Mouse (Mus musculus): Measurements from ENCODE around the gene Gtf2ird2. TPM values are rescaled to one million over a fixed set of nuclear protein-coding genes. Genes with fewer than 3 reads are reported as not detected.

Gtf2ird2 gene
- polyA plus RNA-seq (2015; fragmentation: Nextera tagmentation; extraction: Ambion mirVana), result 9.1 and 9.6 TPM in 2 replicates

DNA sequence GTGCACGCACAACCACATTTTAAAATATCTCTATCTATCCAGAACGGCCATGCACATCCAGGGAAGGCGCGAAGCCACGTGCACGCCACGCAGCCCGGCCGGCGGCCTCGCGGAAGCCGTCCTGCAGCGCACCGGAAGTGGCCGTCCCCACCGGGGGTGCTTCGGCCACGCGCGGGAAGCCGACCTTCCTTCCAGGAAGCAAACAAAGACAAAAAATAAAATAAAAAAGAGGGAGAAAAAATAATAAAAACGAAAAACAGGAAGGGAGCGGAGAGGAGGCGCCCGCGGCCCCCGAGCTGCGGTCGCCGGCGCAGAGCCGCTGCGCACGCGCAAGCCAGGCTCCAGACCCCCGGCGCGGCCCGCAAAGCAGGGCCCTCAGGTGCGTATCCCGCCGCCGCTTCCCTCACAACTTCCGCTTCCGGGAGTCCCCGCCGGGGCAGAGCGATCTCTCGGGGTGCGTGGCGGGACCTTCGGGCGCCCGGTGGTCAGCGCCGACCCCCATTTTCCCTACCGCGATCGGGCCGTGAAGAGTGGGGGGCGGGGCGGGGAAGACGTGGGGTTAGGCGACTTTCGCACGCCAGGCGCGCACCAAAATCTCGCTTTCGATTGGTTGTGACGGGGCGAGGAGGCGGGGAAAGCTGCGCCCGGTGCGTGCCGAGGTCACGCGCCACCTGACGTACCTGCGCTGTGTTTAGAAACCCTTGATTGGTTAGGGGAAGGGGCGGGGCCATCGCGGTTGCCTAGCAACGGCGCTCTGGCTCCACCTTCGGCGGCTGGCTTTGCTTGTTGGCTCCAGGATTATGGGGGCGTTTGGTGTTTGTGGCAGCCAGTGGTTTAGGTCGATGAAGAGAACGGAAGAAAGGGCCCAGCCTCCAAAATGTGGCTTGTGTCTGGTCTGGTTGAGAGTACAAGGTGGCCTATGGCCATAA lies at the start of gene Gtf2ird2:
Gene Gtf2ird2 (plus strand): TSS at position 140 of the 929 bp plus-strand sequence.
- Histone ChIP-seq H3K9ac (peak within 1 kb of the TSS; percentile 77), H3K36me3 (no peaks in the 10 kb centered on the region), H3K4me1 (peaks cover 32% of the 10 kb centered on the region), H3K27ac (peak within 1 kb of the TSS; percentile 98), H3K4me2 (peak within 1 kb of the TSS; percentile 74), H3K27me3 (no peaks in the 10 kb centered on the region), H3K4me3 (replicated peaks) (peak within 1 kb of the TSS; percentile 73), H3K9me3 (replicated peaks) (no peaks in the 10 kb centered on the region)
- ATAC-seq (replicated peaks; ENCODE audit: low FRiP score), result peak; percentile 94
- WGBS, result under 1% methylated on average over 92 of the region's 92 CpGs

DNA sequence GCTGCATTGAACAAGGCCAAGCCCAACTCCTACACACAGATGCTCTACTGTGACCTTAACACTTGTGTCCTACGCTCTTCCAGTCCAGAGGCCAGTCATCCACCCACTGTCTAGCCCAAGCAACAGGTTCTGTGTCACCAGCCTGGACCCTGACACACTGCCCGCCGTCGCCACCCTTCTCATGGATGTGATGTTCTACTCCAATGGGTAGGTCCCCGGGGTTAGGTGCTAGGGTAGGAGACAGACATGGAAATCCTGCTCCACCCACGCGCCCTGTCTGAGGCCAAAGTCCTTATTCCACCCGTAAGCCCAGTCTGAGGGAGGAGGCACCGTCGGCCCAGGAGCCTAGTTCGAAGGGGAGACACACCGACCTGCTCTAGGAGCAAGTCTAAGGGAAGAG lies 47.8 kb upstream of the Gtf2ird2 start:
- 91% methylated on average over 12 of the region's 12 CpGs for WGBS
- ATAC-seq (replicated peaks; ENCODE audit: low FRiP score), result no peak

DNA sequence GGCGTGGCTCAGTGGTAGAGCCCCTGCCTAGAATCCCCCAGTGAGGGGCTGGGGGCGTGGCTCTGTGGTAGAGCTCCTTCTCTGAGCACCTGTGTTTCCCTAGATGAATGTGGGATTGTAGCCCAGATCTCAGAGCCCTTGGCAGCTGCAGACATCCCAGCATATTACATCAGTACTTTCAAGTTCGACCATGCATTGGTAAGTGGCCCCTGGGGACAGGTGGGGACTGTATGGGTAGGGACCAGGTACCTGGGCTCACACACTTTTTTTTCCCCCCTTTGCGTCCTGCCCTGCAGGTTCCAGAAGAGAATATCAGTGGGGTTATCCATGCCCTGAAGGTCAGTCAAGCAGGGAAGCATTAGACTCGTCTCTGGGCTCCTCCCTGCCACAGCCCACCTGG lies 45.9 kb upstream of the Gtf2ird2 start:
- 73% methylated on average over 5 of the region's 5 CpGs for WGBS
- no peak overlapping the region for H3K4me2 ChIP-seq
- ATAC-seq (replicated peaks; ENCODE audit: low FRiP score), result no peak

More for the DNA sequence above, 47.8 kb upstream of the Gtf2ird2 start:
- H3K9me3 ChIP-seq (replicated peaks), result no peaks in the 10 kb centered on the region
- H3K4me3 ChIP-seq (replicated peaks), result no peak overlapping the region
- H3K4me1 ChIP-seq, result no peaks in the 10 kb centered on the region
- no peak overlapping the region for H3K4me2 ChIP-seq
- peaks cover 41% of the 10 kb centered on the region for H3K36me3 ChIP-seq
- H3K27ac ChIP-seq, result no peak overlapping the region
- H3K9ac ChIP-seq, result no peak overlapping the region
- no peaks in the 10 kb centered on the region for H3K27me3 ChIP-seq

DNA sequence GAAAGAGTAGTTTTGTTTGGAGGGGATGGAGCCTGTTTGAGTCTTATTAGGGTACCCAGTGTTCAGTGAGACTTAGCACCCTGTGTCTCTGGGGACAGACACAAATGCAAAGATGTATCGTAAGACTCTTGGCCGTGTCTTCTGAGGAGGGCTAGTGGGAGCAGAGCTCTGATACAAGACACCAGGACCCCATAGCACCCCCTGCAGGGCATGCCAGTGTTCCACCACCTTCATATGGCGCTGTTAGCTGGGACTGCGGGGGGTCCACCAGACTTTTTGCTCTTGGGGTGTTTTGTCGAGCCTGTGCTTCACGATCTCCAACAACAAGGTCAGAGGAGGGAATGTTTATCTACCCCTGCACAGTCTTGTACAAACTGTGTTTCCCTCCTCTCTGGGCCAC lies 44.4 kb upstream of the Gtf2ird2 start:
- Histone ChIP-seq H3K36me3 (peaks cover 46% of the 10 kb centered on the region), H3K4me1 (no peaks in the 10 kb centered on the region), H3K9me3 (replicated peaks) (no peaks in the 10 kb centered on the region), H3K27ac (no peak overlapping the region), H3K27me3 (no peaks in the 10 kb centered on the region), H3K4me3 (replicated peaks) (no peak overlapping the region), H3K9ac (no peak overlapping the region), H3K4me2 (no peak overlapping the region)
- ATAC-seq (replicated peaks; ENCODE audit: low FRiP score), result no peak
- 82% methylated on average over 6 of the region's 6 CpGs for WGBS

More for the DNA sequence above, 45.9 kb upstream of the Gtf2ird2 start:
- Histone ChIP-seq H3K9me3 (replicated peaks) (no peaks in the 10 kb centered on the region), H3K9ac (no peak overlapping the region), H3K27me3 (no peaks in the 10 kb centered on the region), H3K4me1 (no peaks in the 10 kb centered on the region), H3K27ac (no peak overlapping the region), H3K4me3 (replicated peaks) (no peak overlapping the region), H3K36me3 (peaks cover 51% of the 10 kb centered on the region)

DNA sequence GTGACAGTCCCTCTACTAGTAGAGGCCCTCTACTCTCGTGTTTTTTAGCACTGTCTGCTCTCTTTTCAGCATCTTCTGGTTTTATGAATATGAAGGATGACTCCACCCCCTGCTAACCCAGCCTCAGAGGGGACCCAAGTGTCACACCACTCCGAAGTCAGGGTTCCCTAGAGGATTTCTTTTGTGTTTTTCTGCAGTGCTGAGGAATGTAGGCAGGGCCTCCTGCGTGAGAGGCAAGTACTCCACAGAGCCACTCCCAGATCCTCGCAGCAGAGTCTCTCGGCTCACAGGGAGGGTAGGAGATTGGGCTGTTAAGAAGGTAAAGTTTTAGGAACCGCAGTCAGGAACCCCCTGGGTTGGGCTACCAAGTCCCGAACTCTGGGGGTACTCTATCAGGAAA lies 42.6 kb upstream of the Gtf2ird2 start:
- no peak overlapping the region for H3K4me3 ChIP-seq (replicated peaks)
- no peaks in the 10 kb centered on the region; the same call in 1 of the 2 replicates for H3K9me3 ChIP-seq (replicated peaks)
- 63% methylated on average over 7 of the region's 7 CpGs for WGBS
- H3K9ac ChIP-seq, result no peak overlapping the region
- no peak overlapping the region for H3K4me2 ChIP-seq
- H3K27ac ChIP-seq, result no peak overlapping the region
- no peaks in the 10 kb centered on the region for H3K4me1 ChIP-seq
- H3K36me3 ChIP-seq, result peaks cover 48% of the 10 kb centered on the region
- H3K27me3 ChIP-seq, result no peaks in the 10 kb centered on the region
- no peak for ATAC-seq (replicated peaks; ENCODE audit: low FRiP score)

DNA sequence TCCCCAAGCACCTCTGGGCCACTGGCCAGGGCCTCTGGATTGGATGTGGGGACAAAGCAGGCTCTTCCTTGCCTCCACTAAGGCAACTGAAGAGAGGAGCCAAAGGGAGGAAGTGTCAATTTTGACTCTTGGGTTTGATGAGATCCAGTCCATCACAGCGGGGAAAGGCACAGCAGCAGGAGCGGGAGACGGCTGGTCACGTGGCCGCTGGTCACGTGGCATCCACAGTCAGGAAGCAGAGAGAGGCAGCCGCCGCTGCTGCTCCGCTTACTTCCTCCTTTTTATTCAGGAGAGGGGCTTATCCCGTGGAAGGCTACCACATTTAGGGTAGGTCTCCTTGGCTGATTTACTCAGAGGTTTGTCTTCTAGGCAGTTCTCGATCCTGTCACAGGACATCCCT lies 41.4 kb upstream of the Gtf2ird2 start:
- Histone ChIP-seq H3K27me3 (no peaks in the 10 kb centered on the region), H3K36me3 (peaks cover 48% of the 10 kb centered on the region), H3K4me1 (no peaks in the 10 kb centered on the region), H3K9me3 (replicated peaks) (no peaks in the 10 kb centered on the region; the same call in 1 of the 2 replicates), H3K4me3 (replicated peaks) (no peak overlapping the region), H3K9ac (no peak overlapping the region), H3K4me2 (no peak overlapping the region), H3K27ac (no peak overlapping the region)
- WGBS, result 88% methylated on average over 11 of the region's 11 CpGs
- ATAC-seq (replicated peaks; ENCODE audit: low FRiP score), result no peak

DNA sequence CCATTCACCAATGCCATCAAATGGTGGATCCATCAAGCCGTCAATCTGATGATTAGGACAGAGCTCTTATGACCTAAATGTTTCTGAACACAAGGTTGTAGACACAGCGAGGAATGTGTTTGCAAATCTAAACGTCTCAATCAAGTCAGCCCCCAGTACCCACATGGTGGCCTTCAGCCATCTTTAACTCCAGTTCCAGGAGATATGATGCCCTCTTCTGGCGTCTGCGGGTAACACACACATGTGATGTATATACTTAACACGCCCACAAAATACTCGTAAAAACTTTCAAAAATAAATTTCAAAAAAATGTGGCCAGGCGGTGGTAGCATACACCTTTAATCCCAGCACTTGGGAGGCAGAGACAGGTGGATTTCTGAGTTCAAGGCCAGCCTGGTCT lies 38.8 kb upstream of the Gtf2ird2 start:
- Histone ChIP-seq H3K4me3 (replicated peaks) (no peak overlapping the region), H3K9ac (no peak overlapping the region), H3K27ac (no peak overlapping the region), H3K27me3 (no peaks in the 10 kb centered on the region), H3K4me2 (no peak overlapping the region), H3K36me3 (peaks cover 66% of the 10 kb centered on the region), H3K4me1 (peaks cover 5% of the 10 kb centered on the region), H3K9me3 (replicated peaks) (no peaks in the 10 kb centered on the region; the same call in 1 of the 2 replicates)
- no peak for ATAC-seq (replicated peaks; ENCODE audit: low FRiP score)
- WGBS, result 93% methylated on average over 8 of the region's 8 CpGs

DNA sequence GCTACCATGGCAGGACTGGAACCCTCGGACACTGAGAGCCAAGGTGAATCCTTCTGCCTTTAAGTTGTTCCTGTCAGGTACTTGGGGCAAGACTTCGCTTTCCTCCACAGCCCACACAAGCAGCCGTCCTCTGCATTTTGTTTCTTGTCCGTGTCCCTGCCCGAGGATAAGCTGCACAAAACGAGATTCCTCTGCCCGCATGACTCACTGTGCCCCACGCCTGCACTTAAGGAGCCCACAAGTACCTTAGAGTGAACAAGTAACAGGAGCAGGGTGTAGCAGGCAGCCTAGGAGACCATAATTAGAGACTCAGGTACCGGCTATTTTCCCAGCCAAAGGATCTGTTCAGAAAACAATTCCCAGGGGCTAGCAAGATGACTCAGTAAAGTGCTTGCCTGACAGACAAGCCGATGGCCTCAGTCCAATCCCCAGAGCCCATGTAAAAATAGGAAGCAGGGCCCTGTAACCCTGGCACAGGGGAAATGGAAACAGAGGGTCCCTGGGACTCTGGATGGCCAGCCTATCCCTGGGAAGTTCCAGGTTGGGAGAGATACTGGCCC lies 36.5 kb upstream of the Gtf2ird2 start:
- H3K9ac ChIP-seq, result no peak overlapping the region
- H3K4me2 ChIP-seq, result no peak overlapping the region
- ATAC-seq (replicated peaks; ENCODE audit: low FRiP score), result no peak

DNA sequence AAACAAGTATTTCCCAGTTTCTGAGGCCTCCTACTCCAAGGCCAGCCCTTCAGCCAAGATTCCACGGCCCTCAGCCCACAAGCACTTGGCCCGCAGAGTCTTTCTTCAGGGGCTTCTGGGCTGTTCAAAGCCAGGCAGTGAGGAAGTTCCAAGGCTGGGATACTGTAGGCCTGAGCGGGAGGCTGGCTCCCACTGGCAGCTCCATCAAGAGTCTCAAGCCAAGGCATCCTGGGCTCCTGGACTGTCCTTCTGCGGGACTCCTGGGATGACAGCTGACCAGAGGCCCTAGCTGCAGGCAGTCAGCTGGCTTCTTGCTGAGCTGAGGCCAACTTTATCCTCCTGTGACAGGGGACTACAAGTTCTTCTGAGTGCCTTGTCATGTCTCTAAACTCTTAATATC lies 35.7 kb upstream of the Gtf2ird2 start:
- WGBS, result 83% methylated on average over 4 of the region's 4 CpGs
- Histone ChIP-seq H3K27me3 (no peaks in the 10 kb centered on the region), H3K27ac (no peak overlapping the region), H3K4me3 (replicated peaks) (no peak overlapping the region), H3K4me1 (peaks cover 5% of the 10 kb centered on the region), H3K36me3 (peaks cover 80% of the 10 kb centered on the region), H3K9ac (no peak overlapping the region), H3K4me2 (no peak overlapping the region), H3K9me3 (replicated peaks) (no peaks in the 10 kb centered on the region; the same call in 1 of the 2 replicates)
- ATAC-seq (replicated peaks; ENCODE audit: low FRiP score), result no peak

More for the DNA sequence above, 36.5 kb upstream of the Gtf2ird2 start:
- H3K27me3 ChIP-seq, result no peaks in the 10 kb centered on the region
- H3K27ac ChIP-seq, result no peak overlapping the region
- no peaks in the 10 kb centered on the region; the same call in 1 of the 2 replicates for H3K9me3 ChIP-seq (replicated peaks)
- no peak overlapping the region for H3K4me3 ChIP-seq (replicated peaks)
- H3K4me1 ChIP-seq, result peaks cover 5% of the 10 kb centered on the region
- WGBS, result 83% methylated on average over 10 of the region's 10 CpGs
- peaks cover 78% of the 10 kb centered on the region for H3K36me3 ChIP-seq

DNA sequence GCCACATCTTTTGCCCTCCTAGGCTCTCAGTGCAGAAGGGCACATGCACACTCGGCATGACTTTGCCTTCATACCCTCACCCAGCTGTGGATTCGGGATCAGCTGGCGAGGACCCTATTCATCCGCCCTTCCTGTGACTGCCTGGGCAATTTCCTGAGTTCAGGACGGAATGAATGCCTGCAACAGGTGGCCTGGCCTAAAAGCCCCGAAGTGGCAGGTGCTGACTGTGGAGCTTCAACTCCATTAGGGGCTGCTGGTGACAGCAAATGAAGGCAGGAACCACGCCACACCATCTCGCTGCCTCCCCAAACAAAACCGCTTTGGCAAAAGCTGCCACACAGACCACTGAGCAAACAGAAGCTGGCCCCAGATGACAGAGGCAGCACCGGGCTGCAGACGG lies 31.9 kb upstream of the Gtf2ird2 start:
- H3K36me3 ChIP-seq, result peaks cover 94% of the 10 kb centered on the region
- no peak overlapping the region for H3K4me2 ChIP-seq

DNA sequence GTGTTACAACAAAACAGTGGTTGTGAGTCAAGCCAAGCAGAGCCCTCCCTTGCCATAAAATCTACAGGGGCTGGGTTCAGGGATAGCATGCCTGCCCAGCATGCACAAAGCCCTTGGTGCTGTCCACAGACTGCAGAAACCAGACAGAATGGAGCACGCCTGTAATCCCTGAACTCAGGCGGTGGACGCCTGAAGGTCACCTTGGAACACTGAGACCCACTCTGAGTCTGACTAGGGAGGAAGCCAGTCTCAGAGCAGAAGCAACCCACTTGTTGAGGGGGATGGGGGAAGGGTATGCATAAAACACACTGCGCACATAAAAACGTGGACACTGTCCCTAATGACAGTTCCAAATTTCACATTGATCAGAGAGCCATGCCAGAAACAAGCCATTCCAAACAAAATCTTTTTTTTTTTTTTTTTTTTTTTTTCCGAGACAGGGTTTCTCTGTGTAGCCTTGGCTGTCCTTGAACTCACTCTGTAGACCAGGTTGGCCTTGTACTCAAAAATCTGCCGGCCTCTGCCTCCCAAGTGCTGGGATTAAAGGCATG lies 27.8 kb upstream of the Gtf2ird2 start:
- Histone ChIP-seq H3K4me3 (replicated peaks) (no peak overlapping the region), H3K4me1 (no peaks in the 10 kb centered on the region), H3K27me3 (no peaks in the 10 kb centered on the region), H3K36me3 (peaks cover 93% of the 10 kb centered on the region), H3K27ac (no peak overlapping the region), H3K9me3 (replicated peaks) (no peaks in the 10 kb centered on the region), H3K9ac (no peak overlapping the region), H3K4me2 (no peak overlapping the region)
- 95% methylated on average over 7 of the region's 7 CpGs for whole genome bisulfite sequencing
- ATAC-seq (replicated peaks; ENCODE audit: low FRiP score), result no peak

More for the DNA sequence above, 31.9 kb upstream of the Gtf2ird2 start:
- peaks cover 5% of the 10 kb centered on the region for H3K4me1 ChIP-seq
- H3K9me3 ChIP-seq (replicated peaks), result no peaks in the 10 kb centered on the region
- H3K9ac ChIP-seq, result no peak overlapping the region
- no peak for ATAC-seq (replicated peaks; ENCODE audit: low FRiP score)
- H3K27me3 ChIP-seq, result no peaks in the 10 kb centered on the region
- WGBS, result 74% methylated on average over 11 of the region's 11 CpGs
- H3K27ac ChIP-seq, result no peak overlapping the region
- no peak overlapping the region for H3K4me3 ChIP-seq (replicated peaks)

DNA sequence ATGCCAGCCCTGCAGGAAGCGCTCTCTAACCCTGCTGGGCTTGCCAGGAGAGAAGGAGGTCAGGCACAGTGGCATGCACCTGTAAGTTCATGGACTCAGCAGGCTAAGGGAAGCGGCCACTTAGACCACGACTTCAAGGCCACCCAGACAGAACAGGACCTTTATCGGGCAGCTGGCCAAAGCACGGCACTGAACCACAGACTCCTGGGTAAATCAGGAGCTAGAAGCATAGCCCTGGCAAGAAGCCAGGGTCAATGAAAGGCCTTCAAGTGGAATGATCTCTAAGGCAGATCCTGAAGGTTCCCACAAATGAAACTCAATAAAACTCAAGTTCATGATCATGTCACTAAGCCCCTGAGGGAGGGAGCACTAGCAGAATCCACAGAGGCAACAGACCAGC lies 19.1 kb upstream of the Gtf2ird2 start:
- peaks cover 27% of the 10 kb centered on the region for H3K4me1 ChIP-seq
- H3K36me3 ChIP-seq, result peaks cover 84% of the 10 kb centered on the region
- no peak overlapping the region for H3K4me2 ChIP-seq
- WGBS, result 58% methylated on average over 5 of the region's 5 CpGs
- no peaks in the 10 kb centered on the region for H3K27me3 ChIP-seq
- no peak overlapping the region for H3K4me3 ChIP-seq (replicated peaks)
- peak overlapping the region; percentile 67 for H3K27ac ChIP-seq
- H3K9ac ChIP-seq, result no peak overlapping the region
- H3K9me3 ChIP-seq (replicated peaks), result no peaks in the 10 kb centered on the region
- peak; percentile 66 for ATAC-seq (replicated peaks; ENCODE audit: low FRiP score)

All from kidney, embryonic 15.5 days (tissue).